Mouse (Mus musculus): ENCODE measurements at regions not wholly inside any gene's neighbourhood (a gene's known extent, or its start where the extent isn't known, plus 50 kb on each side); places are given as distances from the start of the nearest gene placed in this dataset.

DNA sequence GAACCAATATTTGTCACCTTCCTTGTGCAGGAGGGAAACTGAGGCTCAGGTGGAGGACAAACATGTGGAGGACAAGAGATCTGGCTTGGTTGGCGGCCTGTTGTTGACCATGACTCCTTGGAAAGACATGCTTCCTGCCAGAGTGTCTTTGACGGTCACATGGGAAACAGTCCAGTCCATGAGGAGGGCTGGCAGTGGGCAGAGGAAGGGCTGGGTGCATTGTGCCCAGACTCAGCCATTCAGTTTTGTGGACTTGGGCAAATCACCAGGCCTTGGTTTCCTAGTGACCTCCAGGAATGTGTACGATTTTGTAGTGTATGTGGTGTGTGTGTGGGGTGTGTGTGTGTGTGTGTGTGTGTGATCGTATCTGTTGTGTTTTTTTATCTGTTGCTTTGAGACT lies 85.5 kb upstream of the Mrps10 start:
- H3K27ac ChIP-seq (ENCODE audit: insufficient read depth, low read length), result no peak overlapping the region
- H3K4me1 ChIP-seq (ENCODE audit: control insufficient read depth, insufficient read depth, low read length), result no peaks in the 10 kb centered on the region
- H3K4me3 ChIP-seq (replicated peaks; ENCODE audit: insufficient read depth, low read depth, low read length), result no peak overlapping the region
- TF ChIP-seq CTCF (IDR thresholded peaks at IDR 0.05; ENCODE audit: borderline replicate concordance, insufficient read depth, low read depth, low read length), result no peak
- no peak for TF ChIP-seq POLR2A (IDR thresholded peaks at IDR 0.05; ENCODE audit: borderline replicate concordance, insufficient read depth, low read length)
- DNase-seq, result no peak
- 39% methylated on average over 4 of the region's 4 CpGs for WGBS
- H3K27me3 ChIP-seq (ENCODE audit: control insufficient read depth, insufficient read depth, low read length), result no peaks in the 10 kb centered on the region

DNA sequence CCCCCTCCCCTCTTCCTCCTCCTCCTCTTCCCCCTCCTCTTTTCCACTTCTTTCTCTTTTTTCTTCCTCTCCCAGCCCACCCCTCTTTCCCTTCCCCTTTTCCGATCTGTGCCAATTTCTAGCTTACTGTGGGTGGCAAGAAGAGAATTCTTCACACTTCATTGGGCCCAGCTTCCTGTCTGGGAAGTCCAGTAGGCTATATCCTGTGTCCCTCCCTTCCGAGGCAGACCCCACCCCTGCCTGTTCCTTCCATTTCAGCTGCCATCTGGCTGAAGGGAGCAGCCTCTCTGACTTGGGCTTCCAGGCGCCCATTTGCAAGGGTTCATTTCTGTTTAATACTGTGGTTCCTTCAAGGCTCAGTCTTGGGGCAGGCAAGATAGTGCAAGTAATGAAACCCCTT lies 86.2 kb upstream of the Mrps10 start:
- TF ChIP-seq POLR2A (IDR thresholded peaks at IDR 0.05; ENCODE audit: borderline replicate concordance, insufficient read depth, low read length) (no peak), CTCF (IDR thresholded peaks at IDR 0.05; ENCODE audit: borderline replicate concordance, insufficient read depth, low read depth, low read length) (no peak)
- Histone ChIP-seq H3K27me3 (ENCODE audit: control insufficient read depth, insufficient read depth, low read length) (no peaks in the 10 kb centered on the region), H3K4me1 (ENCODE audit: control insufficient read depth, insufficient read depth, low read length) (no peaks in the 10 kb centered on the region), H3K27ac (ENCODE audit: insufficient read depth, low read length) (no peak overlapping the region), H3K4me3 (replicated peaks; ENCODE audit: insufficient read depth, low read depth, low read length) (no peak overlapping the region)
- WGBS, result 37% methylated on average over 3 of the region's 3 CpGs
- DNase-seq, result no peak

DNA sequence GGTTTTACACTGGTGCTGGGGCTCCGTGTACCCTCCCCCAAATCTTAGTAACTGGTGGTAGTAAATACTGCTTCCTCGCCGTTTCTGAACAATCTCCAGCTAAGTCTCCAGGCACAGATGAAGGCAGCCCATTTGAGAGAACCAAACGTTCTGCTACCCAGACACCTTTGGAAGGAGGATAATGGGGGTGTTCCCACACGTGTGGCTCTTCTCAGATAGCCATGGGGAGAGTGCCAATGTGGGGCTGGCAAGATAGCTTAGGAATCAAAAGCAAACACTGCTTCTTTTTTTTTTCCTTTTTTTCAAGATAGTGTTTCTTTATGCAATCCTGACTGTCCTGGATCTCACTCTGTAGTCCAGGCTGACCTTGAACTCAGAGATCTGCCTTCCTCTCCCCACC lies 90.8 kb upstream of the Mrps10 start:
- no peak overlapping the region for H3K4me3 ChIP-seq (replicated peaks; ENCODE audit: insufficient read depth, low read depth, low read length)
- H3K4me1 ChIP-seq (ENCODE audit: control insufficient read depth, insufficient read depth, low read length), result no peaks in the 10 kb centered on the region
- no peak overlapping the region for H3K27ac ChIP-seq (ENCODE audit: insufficient read depth, low read length)
- TF ChIP-seq POLR2A (IDR thresholded peaks at IDR 0.05; ENCODE audit: borderline replicate concordance, insufficient read depth, low read length) (no peak), CTCF (IDR thresholded peaks at IDR 0.05; ENCODE audit: borderline replicate concordance, insufficient read depth, low read depth, low read length) (no peak)
- H3K27me3 ChIP-seq (ENCODE audit: control insufficient read depth, insufficient read depth, low read length), result no peaks in the 10 kb centered on the region
- no peak for DNase-seq
- 83% methylated on average over 5 of the region's 5 CpGs for WGBS

DNA sequence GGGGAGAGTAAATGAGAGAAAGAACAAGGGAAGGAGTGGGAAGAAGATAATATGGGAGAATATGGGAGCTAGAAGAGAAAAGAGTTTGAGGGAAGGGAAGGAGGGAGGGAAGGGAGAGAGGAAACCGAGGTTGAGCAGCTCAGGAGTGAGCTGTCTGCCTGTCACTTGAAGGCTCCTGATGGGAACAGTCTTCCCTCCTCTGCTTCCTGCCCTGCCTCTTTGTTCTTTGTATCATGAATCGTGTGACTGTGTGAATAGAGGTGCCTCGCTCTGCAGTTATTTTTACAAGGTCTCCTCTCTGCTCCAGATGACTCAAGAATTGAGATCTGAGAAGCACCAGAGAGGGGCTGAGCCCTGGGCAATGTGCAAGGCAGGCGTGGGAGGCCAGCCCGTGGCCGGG lies 92.0 kb upstream of the Mrps10 start:
- no peak for DNase-seq
- TF ChIP-seq POLR2A (IDR thresholded peaks at IDR 0.05; ENCODE audit: borderline replicate concordance, insufficient read depth, low read length), result no peak
- no peak for TF ChIP-seq CTCF (IDR thresholded peaks at IDR 0.05; ENCODE audit: borderline replicate concordance, insufficient read depth, low read depth, low read length)
- H3K4me3 ChIP-seq (replicated peaks; ENCODE audit: insufficient read depth, low read depth, low read length), result no peak overlapping the region
- no peak overlapping the region for H3K27ac ChIP-seq (ENCODE audit: insufficient read depth, low read length)
- 85% methylated on average over 6 of the region's 6 CpGs for WGBS
- peaks cover 8% of the 10 kb centered on the region for H3K4me1 ChIP-seq (ENCODE audit: control insufficient read depth, insufficient read depth, low read length)
- H3K27me3 ChIP-seq (ENCODE audit: control insufficient read depth, insufficient read depth, low read length), result no peaks in the 10 kb centered on the region

DNA sequence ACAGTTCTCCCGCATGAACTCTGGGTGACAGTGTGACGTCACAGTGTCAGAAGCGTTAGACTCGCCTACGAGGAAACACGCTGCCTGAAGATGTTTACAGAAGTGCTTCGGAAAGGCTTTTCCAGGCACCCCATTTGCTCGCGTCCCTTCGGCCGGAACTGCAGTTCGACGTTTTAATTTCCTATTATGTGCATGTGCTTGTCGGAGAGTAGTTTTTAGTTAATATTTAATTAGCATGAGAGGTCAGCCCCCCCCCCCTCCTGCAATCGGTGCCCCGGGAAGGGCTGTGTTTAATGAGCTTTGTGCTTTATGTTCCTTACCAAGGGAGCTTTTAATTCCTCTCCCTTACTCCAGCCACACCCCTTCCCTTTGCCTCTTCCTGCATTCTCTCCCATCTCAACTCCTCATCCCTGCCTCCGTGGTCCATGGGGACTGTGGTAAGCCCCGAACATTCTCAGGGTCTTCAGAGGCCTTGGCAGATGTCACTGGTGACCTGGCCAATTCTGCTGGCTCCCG lies 92.8 kb upstream of the Mrps10 start:
- WGBS, result 69% methylated on average over 19 of the region's 19 CpGs
- no peak for TF ChIP-seq POLR2A (IDR thresholded peaks at IDR 0.05; ENCODE audit: borderline replicate concordance, insufficient read depth, low read length)
- TF ChIP-seq CTCF (IDR thresholded peaks at IDR 0.05; ENCODE audit: borderline replicate concordance, insufficient read depth, low read depth, low read length), result no peak
- H3K27ac ChIP-seq (ENCODE audit: insufficient read depth, low read length), result no peak overlapping the region

DNA sequence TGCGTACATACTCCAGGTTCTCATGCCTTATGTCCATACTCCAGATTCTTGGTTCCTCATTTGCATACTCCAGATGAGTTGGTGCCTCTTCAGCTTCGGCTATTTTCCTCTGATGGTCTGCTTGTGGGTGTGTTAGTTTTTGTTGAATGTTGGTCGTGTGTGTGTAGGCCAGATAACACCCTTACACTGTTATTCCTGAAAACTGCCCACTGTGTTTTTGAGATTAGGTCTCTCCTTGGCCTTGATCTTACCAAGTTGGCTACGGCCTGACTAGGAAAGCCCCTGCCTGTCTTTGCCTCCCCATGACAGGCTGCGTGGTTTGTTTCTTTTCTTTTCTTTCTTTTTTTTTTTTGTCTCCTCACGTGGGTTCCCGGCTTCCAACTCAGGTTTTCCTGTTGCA lies 95.4 kb upstream of the Mrps10 start:
- Histone ChIP-seq H3K4me3 (replicated peaks; ENCODE audit: insufficient read depth, low read depth, low read length) (no peak overlapping the region), H3K27ac (ENCODE audit: insufficient read depth, low read length) (no peak overlapping the region), H3K27me3 (ENCODE audit: control insufficient read depth, insufficient read depth, low read length) (no peaks in the 10 kb centered on the region), H3K4me1 (ENCODE audit: control insufficient read depth, insufficient read depth, low read length) (peaks cover 8% of the 10 kb centered on the region)
- WGBS, result 96% methylated on average over 7 of the region's 7 CpGs
- no peak for TF ChIP-seq CTCF (IDR thresholded peaks at IDR 0.05; ENCODE audit: borderline replicate concordance, insufficient read depth, low read depth, low read length)
- no peak for TF ChIP-seq POLR2A (IDR thresholded peaks at IDR 0.05; ENCODE audit: borderline replicate concordance, insufficient read depth, low read length)
- no peak for DNase-seq

More for the DNA sequence above, 92.8 kb upstream of the Mrps10 start:
- Histone ChIP-seq H3K4me1 (ENCODE audit: control insufficient read depth, insufficient read depth, low read length) (peaks cover 8% of the 10 kb centered on the region), H3K27me3 (ENCODE audit: control insufficient read depth, insufficient read depth, low read length) (no peaks in the 10 kb centered on the region), H3K4me3 (replicated peaks; ENCODE audit: insufficient read depth, low read depth, low read length) (no peak overlapping the region)
- no peak for DNase-seq

DNA sequence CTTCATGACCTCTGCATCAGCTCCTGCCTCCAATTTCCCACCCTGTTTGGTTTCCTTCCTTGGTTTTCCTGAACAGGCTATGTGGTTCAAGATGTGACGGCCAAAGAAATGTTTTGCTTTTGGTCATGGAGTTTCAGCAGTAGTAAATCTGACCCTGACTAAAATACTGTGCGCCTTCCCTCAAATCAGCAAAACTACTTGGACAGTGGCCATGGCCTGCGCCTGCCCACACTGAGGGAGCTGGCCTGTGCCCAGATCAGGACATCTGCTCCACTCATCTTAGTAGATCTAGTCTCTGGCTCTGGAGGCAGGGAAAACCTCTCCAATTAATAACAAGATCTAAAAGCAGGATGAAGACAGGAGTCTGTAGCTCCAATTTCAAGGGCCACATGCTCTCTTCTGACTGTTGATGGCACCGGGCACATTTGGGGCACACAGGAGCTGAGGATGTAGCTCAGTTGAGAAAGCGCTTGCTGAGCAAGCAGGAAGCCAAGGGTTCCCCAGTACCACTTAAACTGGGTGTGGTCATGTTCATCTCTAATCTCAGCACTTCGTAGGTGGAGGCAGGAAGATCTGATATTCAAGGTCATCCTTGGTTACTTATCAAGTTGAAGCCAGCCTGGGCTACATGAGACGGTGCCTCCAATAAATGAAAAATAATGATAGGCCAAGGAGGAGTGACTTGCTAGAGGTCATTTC lies 96.6 kb upstream of the Mrps10 start:
- Histone ChIP-seq H3K4me1 (ENCODE audit: control insufficient read depth, insufficient read depth, low read length) (peaks cover 8% of the 10 kb centered on the region), H3K27me3 (ENCODE audit: control insufficient read depth, insufficient read depth, low read length) (no peaks in the 10 kb centered on the region), H3K4me3 (replicated peaks; ENCODE audit: insufficient read depth, low read depth, low read length) (no peak overlapping the region), H3K27ac (ENCODE audit: insufficient read depth, low read length) (no peak overlapping the region)
- TF ChIP-seq POLR2A (IDR thresholded peaks at IDR 0.05; ENCODE audit: borderline replicate concordance, insufficient read depth, low read length) (no peak), CTCF (IDR thresholded peaks at IDR 0.05; ENCODE audit: borderline replicate concordance, insufficient read depth, low read depth, low read length) (no peak)
- 26% methylated on average over 7 of the region's 7 CpGs for WGBS
- DNase-seq, result peak; percentile 83 to 89
